Mouse (Mus musculus) cerebellum, adult 2 months (tissue): ENCODE results near the gene Lama4.

ENCODE experiments used
- CTCF ChIP-seq: fragments of 200-500 bp; IDR thresholded peaks from 2 replicates; pipeline ENCODE4 v1.5.1; 2011; ENCODE audit warnings: low read depth, mild to moderate bottlenecking, control low read depth, low read length, moderate library complexity, borderline replicate concordance; ENCODE audit not compliant: insufficient read depth
- POLR2A ChIP-seq: fragments of 200-500 bp; IDR thresholded peaks from 2 replicates; pipeline ENCODE4 v1.6.1; 2011; ENCODE audit warnings: low read length, control low read depth, borderline replicate concordance; ENCODE audit not compliant: insufficient read depth

DNA sequence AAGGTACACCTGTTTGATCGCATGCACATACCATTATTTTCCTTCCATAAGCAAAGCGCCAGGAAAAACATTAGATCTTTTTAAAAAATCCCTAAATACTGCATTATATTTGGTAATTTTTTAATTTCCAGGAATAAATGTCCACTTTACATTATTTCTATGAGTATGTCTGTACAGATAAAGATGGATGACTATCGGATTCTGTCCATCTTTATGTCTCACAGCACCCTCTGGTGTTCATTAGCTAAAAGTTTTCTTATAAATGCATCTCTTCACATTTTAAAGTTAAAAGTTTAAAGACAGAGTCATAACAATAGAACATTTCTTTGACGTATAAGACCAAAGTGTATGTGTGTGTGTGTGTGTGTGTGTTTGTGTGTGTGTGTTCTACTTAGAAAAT lies 74.2 kb downstream of the Lama4 start:
- TF ChIP-seq CTCF (no peak), POLR2A (no peak)
